ENCODE assay signal across 16 mouse cellular contexts in genomic region chr3:95426476-95426875, GRCm38 (mm10). TPM values are rescaled to one million over a fixed set of nuclear protein-coding genes. Genes with fewer than 3 reads are reported as not detected.
DNase-seq lines count a peak whose midpoint lies in the region; TF ChIP-seq lines count a peak whose summit lies in the region.
"Not testable (repeated sequence)": the region's sequence is repeated elsewhere in the genome, so short reads cannot be mapped to it uniquely, and the experiment has no call there.
"Had no signal": no experiment of that assay in that cellular context is flagged by ENCODE, and none has a peak within 500 bp of the region (broad histone marks: within the 10 kb centered on the region; RNA-seq: fewer than 3 reads in every experiment).

No protein-coding gene starts in this region.

- not testable (repeated sequence) for H3K36me3 ChIP-seq in ES-E14 (ENCODE audit: control insufficient read depth, insufficient read depth, low read length, poor library complexity, severe bottlenecking)

- H3K27ac ChIP-seq in ES-E14 (ENCODE audit: insufficient read depth, low read depth, low read length, poor library complexity, severe bottlenecking) = not testable (repeated sequence)

- H3K4me3 ChIP-seq in ES-E14 (ENCODE audit: insufficient read depth in 1 of 2, low read depth in 1 of 2, low read length in 2 of 2, poor library complexity in 1 of 2, severe bottlenecking in 1 of 2) = not testable (repeated sequence)

- in situ Hi-C loops in ES-E14 (cut with MboI; ENCODE audit: low sequenced_read_pairs in 2 of 2, unreplicated experiment in 2 of 2) = not testable (repeated sequence)

- H3K9ac ChIP-seq in ES-E14 (ENCODE audit: insufficient read depth, low read depth, low read length, poor library complexity, severe bottlenecking) = not testable (repeated sequence)

- peak; percentile 53 for DNase-seq in ES-CJ7 (ENCODE audit: low read depth, low spot score)
- not testable (repeated sequence) for DNase-seq in ES-E14 (ENCODE audit: low read depth, low spot score)
- peak; percentile 81 for DNase-seq in R1 (ENCODE audit: low read depth, low spot score)
- DNase-seq in ZHBTc4 (ENCODE audit: low read depth, low spot score) = peak; percentile 49
- peak; percentile 46 for DNase-seq in yolk sac, embryonic 10.5 days (ENCODE audit: low spot score)

- not testable (repeated sequence) for H3K4me1 ChIP-seq in ES-E14 (ENCODE audit: control insufficient read depth in 2 of 2, insufficient read depth in 2 of 2, low read length in 2 of 2, poor library complexity in 1 of 2)

- H3K9me3 ChIP-seq in ES-E14 (ENCODE audit: control insufficient read depth, insufficient read depth, low read depth, low read length) = not testable (repeated sequence)

TF ChIP-seq in ES-E14, 5 proteins besides CTCF, POLR2A, EP300 and RAD21:
- TF ChIP-seq ZNF384 (IDR thresholded peaks at IDR 0.05; ENCODE audit: low read depth, low read length) = peak; percentile 70; the same call in 1 of the 2 replicates

RNA-seq across cellular contexts. Expression of gene Arnt, which starts 7.7 kb away (rescaled TPM):
- 25.1 and 28.8 TPM in 2 replicates for total RNA-seq in ES-E14 (2012; rRNA removed)

RNA-seq across cellular contexts. Expression of gene 4930558C23Rik, which starts 23.8 kb away (rescaled TPM):
- 0.31 TPM in 1 of 2 replicates, not detected in the other for total RNA-seq in ES-E14 (2012; rRNA removed)
- total RNA-seq: adrenal gland, adult 18-20 months; adrenal gland, adult 2 months; adrenal gland, adult 8-10 months; adrenal gland, postnatal 10 days; adrenal gland, postnatal 14 days; adrenal gland, postnatal 25 days; adrenal gland, postnatal 36 days; adrenal gland, postnatal 4 days; CH12.LX; G1E; MEL had no signal
